Mouse (Mus musculus) limb, embryonic 13.5 days (tissue): Measurements from ENCODE around the gene Eif2b3. TPM values are rescaled to one million over a fixed set of nuclear protein-coding genes. Genes with fewer than 3 reads are reported as not detected.
A peak's percentile ranks its signal among the peaks of the same experiment; 100 is the strongest.

Experiments used
- ATAC-seq: fragments of 200-750 bp; cut with Nextera tagmentation; 2 replicates; pipeline ENCODE4 v1.8.0; 2017; ENCODE audit warnings: low read depth, moderate number of reproducible peaks, moderate TSS enrichment; ENCODE audit not compliant: low FRiP score
- H3K27ac ChIP-seq: fragments of 300-500 bp; sonication (generic); 2 replicates; pipeline ENCODE4 v1.5.1; 2015; ENCODE audit warnings: inconsistent platforms, mild to moderate bottlenecking, moderate library complexity
- H3K27me3 ChIP-seq: fragments of 300-500 bp; sonication (generic); 2 replicates; pipeline ENCODE4 v1.6.1; 2015; ENCODE audit warnings: mild to moderate bottlenecking, inconsistent platforms
- H3K36me3 ChIP-seq: fragments of 300-500 bp; sonication (generic); 2 replicates; pipeline ENCODE4 v1.6.1; 2015; ENCODE audit warnings: inconsistent platforms, mild to moderate bottlenecking, moderate library complexity
- H3K4me1 ChIP-seq: fragments of 300-500 bp; sonication (generic); 2 replicates; pipeline ENCODE4 v1.6.1; 2015; ENCODE audit warnings: inconsistent platforms
- H3K4me2 ChIP-seq: fragments of 300-500 bp; sonication (generic); replicated peaks from 2 replicates; pipeline ENCODE4 v1.6.1; 2015; ENCODE audit warnings: inconsistent platforms, mild to moderate bottlenecking, moderate library complexity
- H3K4me3 ChIP-seq: fragments of 300-500 bp; sonication (generic); 2 replicates; pipeline ENCODE4 v1.5.1; 2015; ENCODE audit warnings: moderate library complexity, mild to moderate bottlenecking, inconsistent platforms
- H3K9ac ChIP-seq: fragments of 300-500 bp; sonication (generic); 2 replicates; pipeline ENCODE4 v1.6.1; 2015; ENCODE audit warnings: mild to moderate bottlenecking, inconsistent platforms
- H3K9me3 ChIP-seq: fragments of 300-500 bp; sonication (generic); 2 replicates; pipeline ENCODE4 v1.6.1; 2016; ENCODE audit warnings: inconsistent platforms
- WGBS: fragments of 180-500 bp; shearing (Covaris S2); methylation state at CpG from one replicate; pipeline ENCODE4 v1.1.7; 2015; 5-methylcytosine and 5-hydroxymethylcytosine counted together
- polyA plus RNA-seq: library from polyadenylated mRNA; unstranded; fragments of >200 nt; fragmentation: Nextera tagmentation; extraction: Ambion mirVana; gene quantifications from 2 replicates; pipeline ENCODE4 v1.2.1, GENCODE M21; 2015

The Eif2b3 gene
- polyA plus RNA-seq, result 47.0 and 49.9 TPM in 2 replicates

DNA sequence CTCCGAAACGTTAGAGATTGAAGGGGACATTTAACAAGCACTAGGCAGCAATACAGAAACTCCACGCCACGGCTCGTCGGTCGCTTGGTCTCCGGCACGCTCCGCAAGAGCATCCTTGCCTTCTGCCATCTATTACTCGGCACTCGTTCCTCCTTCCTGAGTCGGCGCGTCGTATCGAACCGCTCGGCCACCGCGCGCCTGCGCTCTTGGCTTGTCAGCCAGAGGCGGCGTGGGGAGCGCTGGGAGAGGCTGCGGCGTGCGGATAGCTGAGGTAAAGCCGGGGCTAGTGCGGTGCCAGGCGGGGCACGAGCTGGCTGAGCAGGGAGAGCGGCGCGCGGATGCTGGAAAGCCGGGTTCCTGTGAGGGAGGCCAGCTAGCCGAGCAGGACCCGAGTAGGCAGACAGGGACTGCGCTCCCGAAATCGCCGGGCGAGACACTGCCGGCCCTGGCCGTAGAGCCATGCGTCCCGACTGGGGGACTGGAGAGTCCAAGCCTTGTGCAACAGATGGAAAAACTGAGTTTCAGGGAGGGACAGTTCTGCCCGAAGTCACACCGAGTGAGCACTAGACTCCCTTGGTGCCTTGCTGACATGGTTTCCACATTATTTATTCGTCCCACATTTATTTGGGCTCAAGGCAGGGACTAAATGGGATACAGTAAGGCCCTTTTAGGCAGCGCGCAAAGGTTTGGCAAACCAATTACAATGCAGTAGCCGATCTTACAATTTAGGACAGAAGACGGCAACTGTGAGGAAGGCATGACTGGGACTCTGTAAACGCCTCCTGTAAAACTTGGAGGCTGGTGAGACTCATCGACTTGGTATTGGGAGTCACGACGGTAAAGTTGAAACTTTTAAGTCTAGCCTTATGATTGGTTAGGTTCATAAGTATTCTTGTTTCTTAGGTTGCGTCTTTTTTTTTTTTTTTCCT is at the start of gene Eif2b3:
Gene Eif2b3 (plus strand): TSS at position 197 of the 929 bp plus-strand sequence.
- Histone ChIP-seq H3K9ac (peak within 1 kb of the TSS; percentile 81), H3K4me2 (peak within 1 kb of the TSS; percentile 74), H3K4me3 (peak within 1 kb of the TSS; percentile 69), H3K27me3 (no peaks in the 10 kb centered on the region), H3K4me1 (peaks cover 10% of the 10 kb centered on the region), H3K9me3 (no peaks in the 10 kb centered on the region), H3K27ac (peak within 1 kb of the TSS; percentile 61), H3K36me3 (peaks cover 19% of the 10 kb centered on the region)
- under 1% methylated on average over 61 of the region's 61 CpGs for WGBS
- ATAC-seq, result peak; percentile 94

DNA sequence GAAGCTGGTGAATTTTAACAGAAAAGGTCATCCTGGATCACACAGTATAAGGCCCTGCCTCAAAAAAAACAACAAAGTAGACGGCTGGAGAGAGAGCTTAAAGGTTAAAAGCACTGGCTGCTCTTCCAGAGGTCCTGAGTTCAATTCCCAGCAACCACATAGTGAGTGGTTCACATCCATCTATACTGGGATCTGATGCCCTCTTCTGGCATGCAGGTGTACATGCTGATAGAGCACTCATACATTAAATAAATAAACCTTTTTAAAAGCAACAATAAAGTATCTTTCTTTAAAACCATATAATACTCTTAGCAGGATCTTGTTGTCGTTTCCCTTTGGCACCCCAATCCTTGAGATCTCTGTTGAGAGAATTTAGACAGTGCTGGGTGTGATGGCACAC is 42.7 kb upstream of the Eif2b3 start:
- 70% methylated on average over 2 of the region's 2 CpGs for WGBS
- H3K9me3 ChIP-seq, result no peaks in the 10 kb centered on the region
- no peaks in the 10 kb centered on the region for H3K4me1 ChIP-seq
- no peak for ATAC-seq
- H3K4me3 ChIP-seq, result no peak overlapping the region
- H3K9ac ChIP-seq, result no peak overlapping the region
- H3K27ac ChIP-seq, result no peak overlapping the region
- H3K4me2 ChIP-seq, result no peak overlapping the region
- H3K36me3 ChIP-seq, result no peaks in the 10 kb centered on the region
- H3K27me3 ChIP-seq, result no peaks in the 10 kb centered on the region

DNA sequence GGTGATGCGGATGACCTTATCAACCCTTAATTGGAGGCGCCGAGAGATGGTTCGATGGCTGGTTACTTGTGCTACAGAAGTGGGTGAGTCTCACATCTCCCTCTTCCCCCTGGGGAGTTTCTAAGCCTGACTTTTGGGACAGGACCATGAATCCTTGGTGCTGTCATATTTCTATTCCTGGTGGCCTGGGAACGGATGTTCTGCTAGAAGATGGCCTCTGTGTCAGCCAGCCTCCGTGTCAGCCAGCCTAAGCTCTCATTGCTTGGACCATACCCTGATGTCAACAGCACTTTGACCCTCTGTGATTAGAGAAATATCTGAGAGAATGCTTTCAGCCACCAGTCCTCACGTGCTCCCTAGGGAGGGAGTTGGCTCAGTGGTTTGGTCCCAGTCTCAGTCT is 33.5 kb upstream of the Eif2b3 start:
- H3K27me3 ChIP-seq, result no peaks in the 10 kb centered on the region
- H3K4me2 ChIP-seq, result no peak overlapping the region
- H3K4me3 ChIP-seq, result no peak overlapping the region
- H3K9me3 ChIP-seq, result no peaks in the 10 kb centered on the region
- H3K4me1 ChIP-seq, result no peaks in the 10 kb centered on the region
- ATAC-seq, result no peak
- H3K27ac ChIP-seq, result no peak overlapping the region
- no peak overlapping the region for H3K9ac ChIP-seq
- 89% methylated on average over 7 of the region's 7 CpGs for WGBS
- H3K36me3 ChIP-seq, result peaks cover 12% of the 10 kb centered on the region

DNA sequence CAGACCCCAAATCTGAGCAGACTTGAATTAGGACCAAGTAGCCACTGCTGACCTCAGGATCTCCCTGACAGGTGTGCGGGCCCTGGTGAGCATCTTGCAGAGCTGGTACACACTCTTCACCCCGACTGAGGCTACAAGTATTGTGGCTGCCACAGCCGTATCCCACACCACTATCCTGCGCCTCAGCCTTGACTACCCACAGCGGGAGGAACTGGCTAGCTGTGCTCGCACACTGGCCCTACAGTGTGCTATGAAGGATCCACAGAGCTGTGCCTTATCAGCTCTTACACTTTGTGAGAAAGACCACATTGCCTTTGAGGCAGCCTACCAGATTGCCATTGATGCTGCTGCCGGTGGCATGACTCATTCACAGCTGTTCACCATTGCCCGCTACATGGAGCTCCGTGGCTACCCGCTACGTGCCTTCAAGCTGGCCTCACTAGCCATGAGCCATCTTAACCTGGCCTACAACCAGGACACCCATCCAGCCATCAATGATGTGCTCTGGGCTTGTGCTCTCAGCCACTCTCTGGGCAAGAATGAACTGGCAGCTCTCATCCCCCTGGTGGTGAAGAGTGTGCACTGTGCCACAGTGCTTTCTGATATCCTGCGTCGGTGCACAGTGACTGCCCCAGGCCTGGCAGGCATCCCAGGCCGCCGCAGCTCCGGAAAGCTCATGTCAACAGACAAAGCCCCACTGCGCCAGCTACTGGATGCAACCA is 32.6 kb upstream of the Eif2b3 start:
- H3K9me3 ChIP-seq, result no peaks in the 10 kb centered on the region
- no peak overlapping the region for H3K9ac ChIP-seq
- 69% methylated on average over 17 of the region's 17 CpGs for WGBS
- peaks cover 18% of the 10 kb centered on the region for H3K36me3 ChIP-seq
- no peaks in the 10 kb centered on the region for H3K4me1 ChIP-seq
- peak; percentile 74 for ATAC-seq
- H3K27me3 ChIP-seq, result no peaks in the 10 kb centered on the region
- H3K4me3 ChIP-seq, result no peak overlapping the region
- no peak overlapping the region for H3K4me2 ChIP-seq
- no peak overlapping the region for H3K27ac ChIP-seq

DNA sequence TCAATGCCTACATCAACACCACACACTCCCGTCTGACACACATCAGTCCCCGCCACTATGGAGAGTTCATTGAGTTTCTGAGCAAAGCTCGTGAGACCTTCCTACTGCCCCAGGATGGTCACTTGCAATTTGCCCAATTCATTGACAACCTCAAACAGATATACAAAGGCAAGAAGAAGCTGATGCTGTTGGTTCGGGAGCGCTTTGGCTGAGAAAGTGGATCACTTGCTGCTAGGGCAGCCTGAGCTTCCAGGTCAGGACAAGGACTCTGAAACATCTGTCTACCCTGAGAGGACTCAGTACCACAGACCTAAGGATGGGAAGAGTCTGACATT is 32.1 kb upstream of the Eif2b3 start:
- Histone ChIP-seq H3K9me3 (no peaks in the 10 kb centered on the region), H3K4me3 (no peak overlapping the region), H3K9ac (no peak overlapping the region), H3K27me3 (no peaks in the 10 kb centered on the region), H3K4me2 (no peak overlapping the region), H3K4me1 (no peaks in the 10 kb centered on the region), H3K36me3 (peaks cover 18% of the 10 kb centered on the region), H3K27ac (no peak overlapping the region)
- 0 out of 2 replicates have a peak, but pooled peaks have one; percentile 38 for ATAC-seq
- 76% methylated on average over 5 of the region's 5 CpGs for WGBS

DNA sequence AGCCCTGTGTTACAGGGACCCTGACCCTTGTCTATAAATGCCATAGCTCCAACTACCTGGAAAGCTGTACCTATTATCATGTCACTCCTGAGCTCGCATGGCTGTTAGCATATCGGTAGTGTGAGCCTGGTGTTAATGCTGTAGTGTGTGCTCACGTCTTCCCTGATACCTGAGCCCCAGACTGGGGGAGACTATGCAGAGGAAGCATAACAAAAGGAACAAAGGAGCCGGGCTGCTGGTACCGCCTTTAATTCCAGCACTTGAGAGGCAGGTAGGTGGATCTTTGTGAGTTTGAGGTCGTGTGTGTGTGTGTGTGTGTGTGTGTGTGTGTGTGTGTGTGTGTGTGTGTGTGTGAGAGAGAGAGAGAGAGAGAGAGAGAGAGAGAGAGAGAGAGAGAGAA is 29.5 kb upstream of the Eif2b3 start:
- ATAC-seq, result no peak
- no peaks in the 10 kb centered on the region for H3K27me3 ChIP-seq
- peaks cover 21% of the 10 kb centered on the region for H3K36me3 ChIP-seq
- H3K9me3 ChIP-seq, result no peaks in the 10 kb centered on the region
- H3K4me1 ChIP-seq, result peaks cover 12% of the 10 kb centered on the region
- WGBS, result 69% methylated on average over 6 of the region's 6 CpGs
- no peak overlapping the region for H3K9ac ChIP-seq
- H3K4me3 ChIP-seq, result no peak overlapping the region
- no peak overlapping the region for H3K4me2 ChIP-seq
- H3K27ac ChIP-seq, result no peak overlapping the region

DNA sequence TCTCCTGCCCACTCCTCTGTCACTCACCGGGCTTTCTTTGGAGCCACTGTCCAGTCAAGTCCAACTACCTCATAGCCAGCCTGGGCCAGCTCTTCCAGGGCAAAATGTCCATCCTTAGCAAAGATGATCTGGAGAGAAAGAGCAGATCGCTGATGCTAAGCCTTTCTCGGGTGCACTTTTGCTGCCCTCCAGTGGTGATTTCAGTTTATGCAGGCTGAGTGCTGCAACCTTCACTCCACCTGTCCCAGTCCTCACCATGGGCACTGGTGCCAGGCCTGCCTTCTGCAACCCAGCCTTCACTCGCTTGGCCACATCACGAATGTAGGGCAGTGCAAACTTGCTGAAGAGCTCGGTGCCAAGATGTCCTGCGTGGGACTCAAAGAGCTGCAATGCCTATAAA is 27.8 kb upstream of the Eif2b3 start:
- H3K9ac ChIP-seq, result no peak overlapping the region
- H3K9me3 ChIP-seq, result no peaks in the 10 kb centered on the region
- peaks cover 23% of the 10 kb centered on the region for H3K4me1 ChIP-seq
- no peaks in the 10 kb centered on the region for H3K27me3 ChIP-seq
- H3K4me3 ChIP-seq, result no peak overlapping the region
- no peak for ATAC-seq
- H3K4me2 ChIP-seq, result no peak overlapping the region
- H3K27ac ChIP-seq, result no peak overlapping the region
- WGBS, result 14% methylated on average over 7 of the region's 7 CpGs
- peaks cover 21% of the 10 kb centered on the region for H3K36me3 ChIP-seq

DNA sequence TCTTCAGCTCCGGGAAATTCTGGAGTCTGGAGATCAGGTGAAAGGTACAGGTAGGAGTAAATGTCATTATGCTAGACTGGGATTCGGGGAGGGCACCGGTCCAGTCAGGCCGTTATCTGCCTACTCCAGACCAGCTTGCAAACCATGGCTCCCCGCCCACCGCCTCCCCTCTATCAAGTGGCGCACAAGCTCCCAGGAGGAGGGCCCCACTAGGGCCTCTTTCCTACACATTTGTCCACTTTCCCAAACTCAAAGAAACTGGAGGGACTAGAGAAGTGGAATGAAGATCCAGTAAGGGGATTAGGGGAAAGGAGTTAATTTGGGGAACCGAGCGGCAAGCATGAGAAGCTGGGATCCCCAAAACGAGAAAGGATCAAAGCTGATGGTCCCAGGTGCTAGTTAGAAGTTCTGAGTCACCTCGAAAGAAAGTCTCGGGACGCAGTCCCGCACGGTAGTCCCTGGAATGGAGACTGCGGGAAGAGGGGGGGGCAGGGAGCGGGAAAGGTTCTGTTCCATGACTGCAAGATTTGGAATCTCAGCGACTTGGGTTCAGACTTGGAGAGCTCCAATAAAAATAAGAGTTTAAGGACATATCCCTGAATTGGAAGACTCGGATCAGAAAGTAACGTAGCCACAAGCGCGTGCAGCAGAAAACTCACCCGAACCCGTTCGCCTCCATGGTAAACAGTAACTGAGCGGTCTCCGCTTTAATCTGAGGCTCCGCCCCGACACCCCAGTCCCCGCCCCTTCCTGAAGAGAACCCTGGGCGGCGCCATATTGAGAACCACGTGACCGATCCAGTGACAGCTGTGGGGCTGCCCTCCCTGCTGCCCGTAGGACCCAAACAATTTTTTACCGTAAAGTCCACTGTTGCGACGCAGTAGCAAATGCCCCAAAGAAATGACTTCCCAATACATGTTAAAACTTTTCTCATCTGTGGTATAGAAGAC is 25.3 kb upstream of the Eif2b3 start, which contains the start of gene Urod:
Gene Urod (minus strand): TSS at position 742 of the 950 bp plus-strand sequence.
- H3K36me3 ChIP-seq, result peaks cover 30% of the 10 kb centered on the region
- H3K4me3 ChIP-seq, result peak within 1 kb of the TSS; percentile 98
- peak within 1 kb of the TSS; percentile 28; the same call in 1 of the 2 replicates for H3K27ac ChIP-seq
- no peaks in the 10 kb centered on the region for H3K27me3 ChIP-seq
- ATAC-seq, result peak; percentile 93
- peaks cover 25% of the 10 kb centered on the region for H3K4me1 ChIP-seq
- H3K9me3 ChIP-seq, result no peaks in the 10 kb centered on the region
- 2% methylated on average over 38 of the region's 38 CpGs for WGBS
- peak within 1 kb of the TSS; percentile 82 for H3K9ac ChIP-seq
- peak within 1 kb of the TSS; percentile 99 for H3K4me2 ChIP-seq

DNA sequence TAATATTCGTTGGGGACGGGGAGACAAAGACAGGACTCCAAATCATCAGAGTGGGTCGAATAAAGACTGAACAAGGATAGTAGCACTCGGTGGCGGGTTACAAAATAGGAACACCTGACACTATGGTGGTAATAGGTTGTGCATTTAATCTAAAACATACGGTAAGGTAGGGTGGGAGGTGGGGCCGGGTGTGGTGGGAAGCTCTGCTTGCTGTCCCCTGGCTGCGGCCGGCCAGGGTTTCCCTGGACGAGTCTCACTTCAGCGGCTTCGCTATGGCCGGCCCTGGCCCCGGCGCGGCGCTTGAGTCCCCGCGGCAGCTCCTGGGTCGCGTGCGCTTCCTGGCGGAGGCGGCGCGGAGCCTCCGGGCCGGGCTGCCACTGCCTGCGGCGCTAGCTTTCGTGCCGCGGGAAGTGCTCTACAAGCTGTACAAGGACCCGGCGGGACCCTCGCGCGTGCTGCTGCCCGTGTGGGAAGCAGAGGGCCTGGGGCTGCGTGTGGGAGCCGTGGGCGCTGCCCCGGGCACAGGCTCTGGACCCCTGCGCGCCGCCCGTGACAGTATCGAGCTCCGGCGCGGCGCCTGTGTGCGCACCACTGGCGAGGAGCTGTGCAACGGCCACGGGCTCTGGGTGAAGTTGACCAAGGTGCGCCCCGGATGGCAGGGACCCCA is 23.9 kb upstream of the Eif2b3 start, which contains the start of gene Hectd3:
Gene Hectd3 (plus strand): TSS at position 187 of the 667 bp plus-strand sequence.
- ATAC-seq, result peak; percentile 57
- H3K27ac ChIP-seq, result peak within 1 kb of the TSS; percentile 28; the same call in 1 of the 2 replicates
- peak within 1 kb of the TSS; percentile 98 for H3K4me3 ChIP-seq
- H3K27me3 ChIP-seq, result no peaks in the 10 kb centered on the region
- H3K36me3 ChIP-seq, result peaks cover 34% of the 10 kb centered on the region
- peak within 1 kb of the TSS; percentile 82 for H3K9ac ChIP-seq
- no peaks in the 10 kb centered on the region for H3K9me3 ChIP-seq
- peaks cover 25% of the 10 kb centered on the region for H3K4me1 ChIP-seq
- peak within 1 kb of the TSS; percentile 99 for H3K4me2 ChIP-seq
- WGBS, result under 1% methylated on average over 58 of the region's 58 CpGs

DNA sequence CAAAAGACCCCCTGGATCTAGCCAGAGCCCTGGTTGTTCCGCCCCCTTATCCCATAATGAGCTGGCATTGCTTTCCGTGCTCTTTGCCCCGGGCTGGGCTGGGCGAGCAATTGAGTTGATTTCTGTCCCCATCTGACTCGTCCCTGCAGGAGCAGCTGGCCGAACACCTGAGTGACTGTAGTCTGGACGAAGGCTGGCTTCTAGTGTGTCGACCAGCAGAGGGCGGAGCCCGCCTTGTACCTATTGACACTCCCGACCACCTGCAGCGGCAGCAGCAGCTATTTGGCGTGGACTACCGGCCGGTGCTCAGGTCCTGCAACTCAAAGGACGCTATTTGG is 23.4 kb upstream of the Eif2b3 start:
- peak overlapping the region; percentile 98 for H3K4me3 ChIP-seq
- 0 out of 2 replicates have a peak overlapping the region, but pooled peaks have one; percentile 28 for H3K27ac ChIP-seq
- ATAC-seq, result no peak
- no peaks in the 10 kb centered on the region for H3K9me3 ChIP-seq
- WGBS, result 0% methylated on average over 16 of the region's 16 CpGs
- peak overlapping the region; percentile 99 for H3K4me2 ChIP-seq
- no peaks in the 10 kb centered on the region for H3K27me3 ChIP-seq
- H3K4me1 ChIP-seq, result peaks cover 25% of the 10 kb centered on the region
- peak overlapping the region; percentile 82 for H3K9ac ChIP-seq
- peaks cover 34% of the 10 kb centered on the region for H3K36me3 ChIP-seq

DNA sequence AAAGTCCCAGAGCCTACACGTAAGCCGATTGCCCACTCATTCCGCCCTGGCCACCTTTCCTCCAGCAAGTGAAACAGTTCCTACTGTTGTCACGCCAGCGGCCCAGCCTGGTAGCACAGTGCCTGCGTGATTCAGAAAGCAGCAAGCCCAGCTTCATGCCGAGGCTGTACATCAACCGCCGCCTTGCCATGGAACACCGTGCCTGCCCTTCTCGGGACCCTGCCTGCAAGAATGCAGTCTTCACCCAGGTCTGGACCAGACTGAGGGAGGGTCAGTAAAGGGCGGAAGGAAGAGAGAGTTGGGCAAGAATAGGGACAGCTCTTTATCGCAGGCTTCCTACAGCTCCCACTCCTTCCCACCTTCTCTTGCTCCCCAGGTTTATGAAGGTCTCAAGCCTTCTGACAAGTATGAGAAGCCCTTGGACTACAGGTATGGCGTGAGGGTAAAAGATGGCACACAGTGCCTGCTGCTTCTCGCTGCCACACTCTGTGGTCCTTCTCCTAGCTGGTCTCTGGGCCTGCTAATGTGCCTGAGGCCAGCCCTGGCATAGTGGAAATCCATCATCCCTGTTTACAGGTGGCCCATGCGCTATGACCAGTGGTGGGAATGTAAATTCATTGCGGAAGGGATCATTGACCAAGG is 19.6 kb upstream of the Eif2b3 start:
- H3K9ac ChIP-seq, result no peak overlapping the region
- ATAC-seq, result no peak
- peaks cover 47% of the 10 kb centered on the region for H3K36me3 ChIP-seq
- H3K27ac ChIP-seq, result no peak overlapping the region
- no peak overlapping the region for H3K4me2 ChIP-seq
- H3K9me3 ChIP-seq, result no peaks in the 10 kb centered on the region
- WGBS, result 94% methylated on average over 17 of the region's 17 CpGs
- H3K4me1 ChIP-seq, result peaks cover 19% of the 10 kb centered on the region
- H3K27me3 ChIP-seq, result no peaks in the 10 kb centered on the region
- H3K4me3 ChIP-seq, result no peak overlapping the region
